Mouse (Mus musculus): ENCODE results near the gene Atp2c2.

GRCm38 (mm10) chr8:119782715-119783114 lies 82.9 kb downstream of the Atp2c2 start:
- TF ChIP-seq CTCF (IDR thresholded peaks at IDR 0.05; ENCODE audit: low read depth): peak; percentile 99
- no peak for TF ChIP-seq EP300 (optimal IDR thresholded peaks at IDR 0.05)
